Mouse (Mus musculus): ENCODE results near the gene Ptprd. TPM values are rescaled to one million over a fixed set of nuclear protein-coding genes. Genes with fewer than 3 reads are reported as not detected.
"Not testable (repeated sequence)": the region's sequence is repeated elsewhere in the genome, so short reads cannot be mapped to it uniquely, and the experiment has no call there.

Ptprd gene
- polyA plus RNA-seq, 1 experiment from 2014 or later, result 5.6 TPM

GRCm38 (mm10) chr4:76056836-76057235 lies 2154.9 kb downstream of the Ptprd start:
- WGBS, result 60% methylated on average over 2 of the region's 2 CpGs
- H3K4me3 ChIP-seq (ENCODE audit: low read depth, low read length), result no peak overlapping the region
- DNase-seq (ENCODE audit: low spot score), result no peak
- H3K9me3 ChIP-seq (ENCODE audit: control insufficient read depth, low read length), result no peaks in the 10 kb centered on the region
- H3K27ac ChIP-seq (replicated peaks), result no peak overlapping the region
- TF ChIP-seq EP300 (optimal IDR thresholded peaks at IDR 0.05), result no peak
- no peak for TF ChIP-seq CTCF (IDR thresholded peaks at IDR 0.05; ENCODE audit: low read depth)
- no peaks in the 10 kb centered on the region for H3K36me3 ChIP-seq (ENCODE audit: control insufficient read depth, insufficient read depth, low read length)
- H3K4me2 ChIP-seq (replicated peaks; ENCODE audit: low read depth), result no peak overlapping the region
- no peaks in the 10 kb centered on the region for H3K4me1 ChIP-seq (replicated peaks; ENCODE audit: control insufficient read depth, insufficient read depth)
- no peak overlapping the region for H3K9ac ChIP-seq (ENCODE audit: low read length)
- H3K27me3 ChIP-seq (ENCODE audit: control insufficient read depth, insufficient read depth, low read length), result no peaks in the 10 kb centered on the region
- no peak for ATAC-seq (ENCODE audit: low FRiP score, low TSS enrichment)

- H3K36me3 ChIP-seq (ENCODE audit: control insufficient read depth, insufficient read depth, low read length), result no peaks in the 10 kb centered on the region
- TF ChIP-seq CTCF (IDR thresholded peaks at IDR 0.05; ENCODE audit: low read depth) (no peak), EP300 (optimal IDR thresholded peaks at IDR 0.05) (no peak)
- H3K9ac ChIP-seq (ENCODE audit: low read length), result no peak overlapping the region
- no peak overlapping the region for H3K4me2 ChIP-seq (replicated peaks; ENCODE audit: low read depth)
- no peaks in the 10 kb centered on the region for H3K4me1 ChIP-seq (replicated peaks; ENCODE audit: control insufficient read depth, insufficient read depth)
- no peak for DNase-seq (ENCODE audit: low spot score)
- H3K4me3 ChIP-seq (ENCODE audit: low read depth, low read length), result no peak overlapping the region
- no peak overlapping the region for H3K27ac ChIP-seq (replicated peaks)
- H3K9me3 ChIP-seq (ENCODE audit: control insufficient read depth, low read length), result no peaks in the 10 kb centered on the region
- H3K27me3 ChIP-seq (ENCODE audit: control insufficient read depth, insufficient read depth, low read length), result no peaks in the 10 kb centered on the region
- WGBS, result 39% methylated on average over 2 of the region's 2 CpGs
- no peak for ATAC-seq (ENCODE audit: low FRiP score, low TSS enrichment)
These were observed 2166.1 kb downstream of the Ptprd start for GRCm38 (mm10) chr4:76045650-76046049.

GRCm38 (mm10) chr4:76044802-76045201 lies 2167.0 kb downstream of the Ptprd start:
- H3K27ac ChIP-seq (replicated peaks), result no peak overlapping the region
- WGBS, result 41% methylated on average over 1 of the region's 1 CpGs
- no peaks in the 10 kb centered on the region for H3K36me3 ChIP-seq (ENCODE audit: control insufficient read depth, insufficient read depth, low read length)
- H3K4me2 ChIP-seq (replicated peaks; ENCODE audit: low read depth), result no peak overlapping the region
- DNase-seq (ENCODE audit: low spot score) (no peak), ATAC-seq (ENCODE audit: low FRiP score, low TSS enrichment) (no peak)
- H3K27me3 ChIP-seq (ENCODE audit: control insufficient read depth, insufficient read depth, low read length), result no peaks in the 10 kb centered on the region
- no peak overlapping the region for H3K4me3 ChIP-seq (ENCODE audit: low read depth, low read length)
- TF ChIP-seq EP300 (optimal IDR thresholded peaks at IDR 0.05) (no peak), CTCF (IDR thresholded peaks at IDR 0.05; ENCODE audit: low read depth) (no peak)
- H3K9ac ChIP-seq (ENCODE audit: low read length), result no peak overlapping the region
- H3K9me3 ChIP-seq (ENCODE audit: control insufficient read depth, low read length), result no peaks in the 10 kb centered on the region
- H3K4me1 ChIP-seq (replicated peaks; ENCODE audit: control insufficient read depth, insufficient read depth), result no peaks in the 10 kb centered on the region

GRCm38 (mm10) chr4:76037178-76037577 lies 2174.6 kb downstream of the Ptprd start:
- 82% methylated on average over 4 of the region's 4 CpGs for WGBS

DNA sequence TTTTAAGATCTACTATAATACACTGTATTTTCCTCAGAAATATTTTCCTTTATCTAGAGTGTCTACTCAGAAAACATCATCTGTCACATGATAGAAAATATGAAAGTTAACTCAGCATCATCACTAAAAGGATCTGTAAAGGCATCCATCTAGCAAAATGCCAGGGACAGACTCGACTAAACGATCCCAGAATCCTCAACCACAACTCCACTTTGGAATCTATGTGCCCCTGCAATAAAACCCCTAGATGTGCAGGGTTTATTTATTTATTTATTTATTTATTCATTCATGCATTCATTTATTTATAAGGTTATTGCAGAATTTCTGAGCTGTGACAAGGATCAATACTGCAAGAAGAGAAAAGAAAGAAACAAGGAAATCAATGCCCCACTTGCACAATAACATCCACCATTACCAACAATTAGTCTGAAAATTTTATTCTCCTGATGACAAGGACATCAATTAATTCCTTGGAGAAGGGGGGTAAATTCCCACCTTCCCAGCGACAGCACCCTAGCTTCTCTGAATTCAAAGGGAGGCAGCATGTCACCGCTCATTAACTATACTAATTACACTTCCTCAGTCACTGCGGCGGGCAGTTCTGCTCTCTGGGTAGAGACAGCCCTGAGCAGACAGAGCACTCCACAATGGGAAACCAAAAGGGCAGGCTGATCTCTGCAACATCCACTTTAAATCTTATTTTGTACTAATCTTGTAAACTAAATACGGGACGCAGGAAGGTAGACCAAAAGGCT lies 2186.0 kb downstream of the Ptprd start:
- no peak overlapping the region for H3K4me2 ChIP-seq (replicated peaks; ENCODE audit: low read depth)
- no peaks in the 10 kb centered on the region for H3K27me3 ChIP-seq (ENCODE audit: control insufficient read depth, insufficient read depth, low read length)
- no peaks in the 10 kb centered on the region for H3K36me3 ChIP-seq (ENCODE audit: control insufficient read depth, insufficient read depth, low read length)
- no peak overlapping the region for H3K9ac ChIP-seq (ENCODE audit: low read length)
- DNase-seq (ENCODE audit: low spot score) (no peak), ATAC-seq (ENCODE audit: low FRiP score, low TSS enrichment) (no peak)
- WGBS, result 80% methylated on average over 8 of the region's 8 CpGs
- H3K4me1 ChIP-seq (replicated peaks; ENCODE audit: control insufficient read depth, insufficient read depth), result no peaks in the 10 kb centered on the region
- H3K9me3 ChIP-seq (ENCODE audit: control insufficient read depth, low read length), result no peaks in the 10 kb centered on the region
- TF ChIP-seq CTCF (IDR thresholded peaks at IDR 0.05; ENCODE audit: low read depth) (no peak), EP300 (optimal IDR thresholded peaks at IDR 0.05) (no peak)
- H3K27ac ChIP-seq (replicated peaks), result no peak overlapping the region
- no peak overlapping the region for H3K4me3 ChIP-seq (ENCODE audit: low read depth, low read length)

More at GRCm38 (mm10) chr4:76037178-76037577, 2174.6 kb downstream of the Ptprd start:
- not testable (repeated sequence) for H3K36me3 ChIP-seq (ENCODE audit: control insufficient read depth, insufficient read depth, low read length); H3K9me3 ChIP-seq (ENCODE audit: control insufficient read depth, low read length); ATAC-seq (ENCODE audit: low FRiP score, low TSS enrichment); DNase-seq (ENCODE audit: low spot score); H3K4me2 ChIP-seq (replicated peaks; ENCODE audit: low read depth); H3K4me3 ChIP-seq (ENCODE audit: low read depth, low read length); H3K4me1 ChIP-seq (replicated peaks; ENCODE audit: control insufficient read depth, insufficient read depth); H3K27ac ChIP-seq (replicated peaks); H3K27me3 ChIP-seq (ENCODE audit: control insufficient read depth, insufficient read depth, low read length); H3K9ac ChIP-seq (ENCODE audit: low read length)
- peak; percentile 28; the same call in 1 of the 2 replicates for TF ChIP-seq CTCF (IDR thresholded peaks at IDR 0.05; ENCODE audit: low read depth)

- H3K4me3 ChIP-seq (ENCODE audit: low read depth, low read length), result no peak overlapping the region
- H3K9me3 ChIP-seq (ENCODE audit: control insufficient read depth, low read length), result no peaks in the 10 kb centered on the region
- H3K9ac ChIP-seq (ENCODE audit: low read length), result no peak overlapping the region
- H3K27me3 ChIP-seq (ENCODE audit: control insufficient read depth, insufficient read depth, low read length), result no peaks in the 10 kb centered on the region
- no peak overlapping the region for H3K27ac ChIP-seq (replicated peaks)
- DNase-seq (ENCODE audit: low spot score) (no peak), ATAC-seq (ENCODE audit: low FRiP score, low TSS enrichment) (no peak)
- WGBS, result 61% methylated on average over 3 of the region's 3 CpGs
- H3K36me3 ChIP-seq (ENCODE audit: control insufficient read depth, insufficient read depth, low read length), result no peaks in the 10 kb centered on the region
- no peak overlapping the region for H3K4me2 ChIP-seq (replicated peaks; ENCODE audit: low read depth)
- no peaks in the 10 kb centered on the region for H3K4me1 ChIP-seq (replicated peaks; ENCODE audit: control insufficient read depth, insufficient read depth)
- TF ChIP-seq CTCF (IDR thresholded peaks at IDR 0.05; ENCODE audit: low read depth), result no peak
- TF ChIP-seq EP300 (optimal IDR thresholded peaks at IDR 0.05), result no peak
These were observed 2187.3 kb downstream of the Ptprd start for GRCm38 (mm10) chr4:76024502-76024821.

All from stomach, postnatal 0 days (tissue).